Mouse (Mus musculus): ENCODE measurements around the gene Hmcn1. TPM values are rescaled to one million over a fixed set of nuclear protein-coding genes. Genes with fewer than 3 reads are reported as not detected.
A peak's percentile ranks its signal among the peaks of the same experiment; 100 is the strongest.

Hmcn1 gene
- polyA plus RNA-seq, 1 experiment, result 0.13 TPM

DNA sequence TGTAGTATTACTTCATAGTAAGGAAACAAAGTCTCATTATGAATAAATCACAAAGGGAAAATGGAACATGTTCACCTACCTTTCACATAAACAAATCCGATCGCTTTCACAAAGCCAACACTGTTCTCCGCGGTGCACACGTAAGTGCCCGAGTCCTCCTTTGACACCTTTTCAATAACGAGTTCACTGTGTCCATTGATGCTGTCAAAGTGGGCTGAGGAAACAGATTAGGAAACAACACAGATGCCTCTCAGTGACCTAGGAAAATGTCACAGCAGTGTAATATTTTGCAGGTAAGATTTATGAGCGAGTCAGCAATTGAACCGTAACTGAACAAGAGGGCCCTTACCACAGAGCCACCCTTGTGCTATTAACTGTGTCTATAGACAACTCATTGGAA is 382.7 kb downstream of the Hmcn1 start:
- TF ChIP-seq MAX (IDR thresholded peaks at IDR 0.05), result no peak
- TF ChIP-seq CTCF (IDR thresholded peaks at IDR 0.05; ENCODE audit: control insufficient read depth, insufficient read depth, insufficient read length), result no peak
- no peak for TF ChIP-seq MYOD1 (IDR thresholded peaks at IDR 0.05; ENCODE audit: control insufficient read depth, insufficient read length, low read depth)
- no peak for TF ChIP-seq MYOG (IDR thresholded peaks at IDR 0.05; ENCODE audit: control insufficient read depth, extremely low read depth, insufficient read length)
- no peak for TF ChIP-seq CEBPB (IDR thresholded peaks at IDR 0.05; ENCODE audit: low read depth)
- no peak for TF ChIP-seq FOSL1 (IDR thresholded peaks at IDR 0.05; ENCODE audit: insufficient read depth, low read length, poor library complexity, severe bottlenecking)
- TF ChIP-seq USF1 (IDR thresholded peaks at IDR 0.05; ENCODE audit: low read depth), result no peak
- Histone ChIP-seq H3K27me3 (ENCODE audit: control insufficient read depth, insufficient read depth, insufficient read length) (no peaks in the 10 kb centered on the region), H3K4me3 (ENCODE audit: insufficient read depth, poor library complexity, severe bottlenecking) (no peak overlapping the region), H3K79me3 (ENCODE audit: low read depth) (no peaks in the 10 kb centered on the region), H3K36me3 (ENCODE audit: control insufficient read depth, insufficient read depth) (no peaks in the 10 kb centered on the region), H3K79me2 (ENCODE audit: control insufficient read depth, insufficient read depth) (no peaks in the 10 kb centered on the region), H3ac (ENCODE audit: control insufficient read depth, insufficient read length, low read depth) (no peak overlapping the region)

GRCm38 (mm10) chr1:150606173-150606572 is 387.1 kb downstream of the Hmcn1 start:
- Histone ChIP-seq H3ac (ENCODE audit: control insufficient read depth, insufficient read length, low read depth) (no peak overlapping the region), H3K27me3 (ENCODE audit: control insufficient read depth, insufficient read depth, insufficient read length) (peaks cover 3% of the 10 kb centered on the region), H3K36me3 (ENCODE audit: control insufficient read depth, insufficient read depth) (no peaks in the 10 kb centered on the region), H3K79me3 (ENCODE audit: low read depth) (no peaks in the 10 kb centered on the region), H3K4me3 (ENCODE audit: insufficient read depth, poor library complexity, severe bottlenecking) (no peak overlapping the region), H3K79me2 (ENCODE audit: control insufficient read depth, insufficient read depth) (no peaks in the 10 kb centered on the region)
- TF ChIP-seq CTCF (IDR thresholded peaks at IDR 0.05; ENCODE audit: control insufficient read depth, insufficient read depth, insufficient read length), result no peak

- H3K36me3 ChIP-seq (ENCODE audit: control insufficient read depth, insufficient read depth), result no peaks in the 10 kb centered on the region
- no peak overlapping the region for H3ac ChIP-seq (ENCODE audit: control insufficient read depth, insufficient read length, low read depth)
- no peak overlapping the region for H3K4me3 ChIP-seq (ENCODE audit: insufficient read depth, poor library complexity, severe bottlenecking)
- no peaks in the 10 kb centered on the region for H3K79me2 ChIP-seq (ENCODE audit: control insufficient read depth, insufficient read depth)
- TF ChIP-seq CEBPB (IDR thresholded peaks at IDR 0.05; ENCODE audit: low read depth), result no peak
- H3K79me3 ChIP-seq (ENCODE audit: low read depth), result no peaks in the 10 kb centered on the region
- peaks cover 5% of the 10 kb centered on the region for H3K27me3 ChIP-seq (ENCODE audit: control insufficient read depth, insufficient read depth, insufficient read length)
Observed at GRCm38 (mm10) chr1:150593614-150594013, 399.6 kb downstream of the Hmcn1 start.

- TF ChIP-seq CTCF (IDR thresholded peaks at IDR 0.05; ENCODE audit: control insufficient read depth, insufficient read depth, insufficient read length), result peak; percentile 36
- TF ChIP-seq MYOG (IDR thresholded peaks at IDR 0.05; ENCODE audit: control insufficient read depth, extremely low read depth, insufficient read length), result no peak
- TF ChIP-seq MYOD1 (IDR thresholded peaks at IDR 0.05; ENCODE audit: control insufficient read depth, insufficient read length, low read depth), result no peak
- TF ChIP-seq USF1 (IDR thresholded peaks at IDR 0.05; ENCODE audit: low read depth), result no peak
- TF ChIP-seq CEBPB (IDR thresholded peaks at IDR 0.05; ENCODE audit: low read depth), result no peak
- TF ChIP-seq FOSL1 (IDR thresholded peaks at IDR 0.05; ENCODE audit: insufficient read depth, low read length, poor library complexity, severe bottlenecking), result no peak
Observed at GRCm38 (mm10) chr1:150591253-150591652, 402.0 kb downstream of the Hmcn1 start.

GRCm38 (mm10) chr1:150587410-150587809 is 405.8 kb downstream of the Hmcn1 start:
- no peaks in the 10 kb centered on the region for H3K27me3 ChIP-seq (ENCODE audit: control insufficient read depth, insufficient read depth, insufficient read length)
- H3ac ChIP-seq (ENCODE audit: control insufficient read depth, insufficient read length, low read depth), result no peak overlapping the region
- H3K4me3 ChIP-seq (ENCODE audit: insufficient read depth, poor library complexity, severe bottlenecking), result no peak overlapping the region
- H3K36me3 ChIP-seq (ENCODE audit: control insufficient read depth, insufficient read depth), result no peaks in the 10 kb centered on the region
- no peaks in the 10 kb centered on the region for H3K79me3 ChIP-seq (ENCODE audit: low read depth)
- H3K79me2 ChIP-seq (ENCODE audit: control insufficient read depth, insufficient read depth), result no peaks in the 10 kb centered on the region
- TF ChIP-seq USF1 (IDR thresholded peaks at IDR 0.05; ENCODE audit: low read depth) (no peak), FOSL1 (IDR thresholded peaks at IDR 0.05; ENCODE audit: insufficient read depth, low read length, poor library complexity, severe bottlenecking) (no peak), MYOD1 (IDR thresholded peaks at IDR 0.05; ENCODE audit: control insufficient read depth, insufficient read length, low read depth) (no peak), MAX (IDR thresholded peaks at IDR 0.05) (no peak), MYOG (IDR thresholded peaks at IDR 0.05; ENCODE audit: control insufficient read depth, extremely low read depth, insufficient read length) (no peak)

More at GRCm38 (mm10) chr1:150591253-150591652, 402.0 kb downstream of the Hmcn1 start:
- Histone ChIP-seq H3K27me3 (ENCODE audit: control insufficient read depth, insufficient read depth, insufficient read length) (no peaks in the 10 kb centered on the region), H3K4me3 (ENCODE audit: insufficient read depth, poor library complexity, severe bottlenecking) (no peak overlapping the region), H3K79me2 (ENCODE audit: control insufficient read depth, insufficient read depth) (no peaks in the 10 kb centered on the region), H3K79me3 (ENCODE audit: low read depth) (no peaks in the 10 kb centered on the region), H3K36me3 (ENCODE audit: control insufficient read depth, insufficient read depth) (no peaks in the 10 kb centered on the region), H3ac (ENCODE audit: control insufficient read depth, insufficient read length, low read depth) (no peak overlapping the region)

GRCm38 (mm10) chr1:150584477-150584876 is 408.8 kb downstream of the Hmcn1 start:
- no peak overlapping the region for H3K4me3 ChIP-seq (ENCODE audit: insufficient read depth, poor library complexity, severe bottlenecking)
- no peak for TF ChIP-seq USF1 (IDR thresholded peaks at IDR 0.05; ENCODE audit: low read depth)
- no peak for TF ChIP-seq MAX (IDR thresholded peaks at IDR 0.05)
- TF ChIP-seq CTCF (IDR thresholded peaks at IDR 0.05; ENCODE audit: control insufficient read depth, insufficient read depth, insufficient read length), result no peak
- TF ChIP-seq FOSL1 (IDR thresholded peaks at IDR 0.05; ENCODE audit: insufficient read depth, low read length, poor library complexity, severe bottlenecking), result no peak
- TF ChIP-seq CEBPB (IDR thresholded peaks at IDR 0.05; ENCODE audit: low read depth), result no peak
- TF ChIP-seq MYOD1 (IDR thresholded peaks at IDR 0.05; ENCODE audit: control insufficient read depth, insufficient read length, low read depth), result no peak
- no peak for TF ChIP-seq MYOG (IDR thresholded peaks at IDR 0.05; ENCODE audit: control insufficient read depth, extremely low read depth, insufficient read length)
- no peaks in the 10 kb centered on the region for H3K36me3 ChIP-seq (ENCODE audit: control insufficient read depth, insufficient read depth)
- no peaks in the 10 kb centered on the region for H3K79me3 ChIP-seq (ENCODE audit: low read depth)
- no peaks in the 10 kb centered on the region for H3K79me2 ChIP-seq (ENCODE audit: control insufficient read depth, insufficient read depth)
- no peak overlapping the region for H3ac ChIP-seq (ENCODE audit: control insufficient read depth, insufficient read length, low read depth)
- no peaks in the 10 kb centered on the region for H3K27me3 ChIP-seq (ENCODE audit: control insufficient read depth, insufficient read depth, insufficient read length)
